Mouse (Mus musculus): ENCODE data around the gene Fam135a. TPM values are rescaled to one million over a fixed set of nuclear protein-coding genes. Genes with fewer than 3 reads are reported as not detected.
"Not testable (repeated sequence)": the region's sequence is repeated elsewhere in the genome, so short reads cannot be mapped to it uniquely, and the experiment has no call there.

Fam135a gene
- polyA plus RNA-seq, 1 experiment from 2014 or later, result 32.8 TPM

- ATAC-seq (ENCODE audit: low FRiP score) (no peak), DNase-seq (ENCODE audit: low spot score, missing footprints) (no peak)
- WGBS, result 84% methylated on average over 3 of the region's 3 CpGs
- Histone ChIP-seq H3K27me3 (ENCODE audit: control insufficient read depth, insufficient read depth, low read length) (no peaks in the 10 kb centered on the region), H3K36me3 (ENCODE audit: control insufficient read depth, insufficient read depth, low read length) (peaks cover 9% of the 10 kb centered on the region; the same call in 1 of the 2 replicates), H3K4me1 (ENCODE audit: control insufficient read depth, insufficient read depth, low read length) (no peaks in the 10 kb centered on the region), H3K4me2 (no peak overlapping the region), H3K4me3 (ENCODE audit: low read depth, low read length) (no peak overlapping the region), H3K27ac (ENCODE audit: low read depth, low read length) (no peak overlapping the region), H3K9ac (ENCODE audit: low read length) (no peak overlapping the region), H3K9me3 (ENCODE audit: control insufficient read depth, low read length) (no peaks in the 10 kb centered on the region)
These were observed 102.6 kb downstream of the Fam135a start for GRCm38 (mm10) chr1:23997493-23997892.

GRCm38 (mm10) chr1:23995420-23995819 lies 104.7 kb downstream of the Fam135a start:
- DNase-seq (ENCODE audit: low spot score, missing footprints), result no peak
- no peak overlapping the region for H3K4me2 ChIP-seq
- no peaks in the 10 kb centered on the region for H3K4me1 ChIP-seq (ENCODE audit: control insufficient read depth, insufficient read depth, low read length)
- no peak overlapping the region for H3K27ac ChIP-seq (ENCODE audit: low read depth, low read length)
- ATAC-seq (ENCODE audit: low FRiP score), result no peak
- H3K4me3 ChIP-seq (ENCODE audit: low read depth, low read length), result no peak overlapping the region
- WGBS, result 86% methylated on average over 4 of the region's 4 CpGs
- H3K36me3 ChIP-seq (ENCODE audit: control insufficient read depth, insufficient read depth, low read length), result 0 out of 2 replicates have a peak, but pooled peaks cover 8% of the 10 kb centered on the region
- H3K9me3 ChIP-seq (ENCODE audit: control insufficient read depth, low read length), result no peaks in the 10 kb centered on the region
- H3K27me3 ChIP-seq (ENCODE audit: control insufficient read depth, insufficient read depth, low read length), result no peaks in the 10 kb centered on the region
- H3K9ac ChIP-seq (ENCODE audit: low read length), result no peak overlapping the region

- Histone ChIP-seq H3K27me3 (ENCODE audit: control insufficient read depth, insufficient read depth, low read length) (no peaks in the 10 kb centered on the region), H3K9ac (ENCODE audit: low read length) (no peak overlapping the region), H3K36me3 (ENCODE audit: control insufficient read depth, insufficient read depth, low read length) (no peaks in the 10 kb centered on the region), H3K9me3 (ENCODE audit: control insufficient read depth, low read length) (no peaks in the 10 kb centered on the region), H3K4me3 (ENCODE audit: low read depth, low read length) (no peak overlapping the region), H3K27ac (ENCODE audit: low read depth, low read length) (no peak overlapping the region), H3K4me2 (no peak overlapping the region), H3K4me1 (ENCODE audit: control insufficient read depth, insufficient read depth, low read length) (no peaks in the 10 kb centered on the region)
- no peak for DNase-seq (ENCODE audit: low spot score, missing footprints)
- 93% methylated on average over 3 of the region's 3 CpGs for WGBS
- ATAC-seq (ENCODE audit: low FRiP score), result no peak
These were observed 117.0 kb downstream of the Fam135a start for GRCm38 (mm10) chr1:23983118-23983517.

- Histone ChIP-seq H3K27me3 (ENCODE audit: control insufficient read depth, insufficient read depth, low read length) (no peaks in the 10 kb centered on the region), H3K27ac (ENCODE audit: low read depth, low read length) (no peak overlapping the region), H3K9ac (ENCODE audit: low read length) (no peak overlapping the region), H3K4me3 (ENCODE audit: low read depth, low read length) (no peak overlapping the region), H3K36me3 (ENCODE audit: control insufficient read depth, insufficient read depth, low read length) (no peaks in the 10 kb centered on the region), H3K4me1 (ENCODE audit: control insufficient read depth, insufficient read depth, low read length) (no peaks in the 10 kb centered on the region), H3K4me2 (no peak overlapping the region), H3K9me3 (ENCODE audit: control insufficient read depth, low read length) (no peaks in the 10 kb centered on the region)
- DNase-seq (ENCODE audit: low spot score, missing footprints) (no peak), ATAC-seq (ENCODE audit: low FRiP score) (no peak)
- 84% methylated on average over 6 of the region's 6 CpGs for WGBS
These were observed 121.9 kb downstream of the Fam135a start for GRCm38 (mm10) chr1:23978281-23978680.

- 86% methylated on average over 3 of the region's 4 CpGs for WGBS
- H3K9ac ChIP-seq (ENCODE audit: low read length); H3K4me1 ChIP-seq (ENCODE audit: control insufficient read depth, insufficient read depth, low read length); DNase-seq (ENCODE audit: low spot score, missing footprints); ATAC-seq (ENCODE audit: low FRiP score); H3K4me2 ChIP-seq; H3K27ac ChIP-seq (ENCODE audit: low read depth, low read length); H3K4me3 ChIP-seq (ENCODE audit: low read depth, low read length); H3K27me3 ChIP-seq (ENCODE audit: control insufficient read depth, insufficient read depth, low read length); H3K9me3 ChIP-seq (ENCODE audit: control insufficient read depth, low read length); H3K36me3 ChIP-seq (ENCODE audit: control insufficient read depth, insufficient read depth, low read length): not testable (repeated sequence)
These were observed 129.0 kb downstream of the Fam135a start for GRCm38 (mm10) chr1:23971159-23971558.

GRCm38 (mm10) chr1:23968027-23968725 lies 132.0 kb downstream of the Fam135a start:
- no peak for DNase-seq (ENCODE audit: low spot score, missing footprints)
- Histone ChIP-seq H3K9me3 (ENCODE audit: control insufficient read depth, low read length) (peaks cover 3% of the 10 kb centered on the region; the same call in 1 of the 2 replicates), H3K9ac (ENCODE audit: low read length) (no peak overlapping the region), H3K4me3 (ENCODE audit: low read depth, low read length) (no peak overlapping the region), H3K27ac (ENCODE audit: low read depth, low read length) (no peak overlapping the region), H3K4me1 (ENCODE audit: control insufficient read depth, insufficient read depth, low read length) (no peaks in the 10 kb centered on the region), H3K27me3 (ENCODE audit: control insufficient read depth, insufficient read depth, low read length) (no peaks in the 10 kb centered on the region), H3K36me3 (ENCODE audit: control insufficient read depth, insufficient read depth, low read length) (no peaks in the 10 kb centered on the region), H3K4me2 (no peak overlapping the region)
- 88% methylated on average over 8 of the region's 9 CpGs for WGBS
- ATAC-seq (ENCODE audit: low FRiP score), result no peak

GRCm38 (mm10) chr1:23966226-23966625 lies 133.9 kb downstream of the Fam135a start:
- Histone ChIP-seq H3K9ac (ENCODE audit: low read length) (no peak overlapping the region), H3K9me3 (ENCODE audit: control insufficient read depth, low read length) (peaks cover 3% of the 10 kb centered on the region; the same call in 1 of the 2 replicates), H3K4me1 (ENCODE audit: control insufficient read depth, insufficient read depth, low read length) (no peaks in the 10 kb centered on the region), H3K27ac (ENCODE audit: low read depth, low read length) (no peak overlapping the region), H3K27me3 (ENCODE audit: control insufficient read depth, insufficient read depth, low read length) (no peaks in the 10 kb centered on the region), H3K4me3 (ENCODE audit: low read depth, low read length) (no peak overlapping the region), H3K4me2 (no peak overlapping the region), H3K36me3 (ENCODE audit: control insufficient read depth, insufficient read depth, low read length) (no peaks in the 10 kb centered on the region)
- WGBS, result 69% methylated on average over 1 of the region's 1 CpGs
- no peak for DNase-seq (ENCODE audit: low spot score, missing footprints)
- no peak for ATAC-seq (ENCODE audit: low FRiP score)

Other genes starting within 250 kb of the Fam135a start
- gene Smap1, start 178.0 kb downstream of the Fam135a start, polyA plus RNA-seq (2014; fragmentation: Nextera tagmentation; extraction: Ambion mirVana), result 58.7 and 63.3 TPM in 2 replicates
- gene Sdhaf4, start 94.7 kb downstream of the Fam135a start, polyA plus RNA-seq (2014; fragmentation: Nextera tagmentation; extraction: Ambion mirVana), result 95.5 and 97.7 TPM in 2 replicates
- 8.6 and 9.0 TPM in 2 replicates for gene Col9a1, start 77.3 kb upstream of the Fam135a start, polyA plus RNA-seq (2014; fragmentation: Nextera tagmentation; extraction: Ambion mirVana)

Measured in midbrain, embryonic 11.5 days (tissue).